Mouse (Mus musculus) cerebellum, adult 2 months (tissue): Measurements from ENCODE around the gene Phgr1.

Source experiments
- CTCF ChIP-seq: fragments of 200-500 bp; IDR thresholded peaks from 2 replicates; pipeline ENCODE4 v1.5.1; 2011; ENCODE audit warnings: low read depth, mild to moderate bottlenecking, control low read depth, low read length, moderate library complexity, borderline replicate concordance; ENCODE audit not compliant: insufficient read depth
- POLR2A ChIP-seq: fragments of 200-500 bp; IDR thresholded peaks from 2 replicates; pipeline ENCODE4 v1.6.1; 2011; ENCODE audit warnings: low read length, control low read depth, borderline replicate concordance; ENCODE audit not compliant: insufficient read depth

GRCm38 (mm10) chr2:118755407-118755806 is 17.2 kb upstream of the Phgr1 start:
- TF ChIP-seq POLR2A (no peak), CTCF (no peak)
